Mouse (Mus musculus): ENCODE measurements around the gene Emilin2. TPM values are rescaled to one million over a fixed set of nuclear protein-coding genes. Genes with fewer than 3 reads are reported as not detected.

The Emilin2 gene
- total RNA-seq, 2 experiments from 2014 or later = 9.9 to 13.8 TPM

DNA sequence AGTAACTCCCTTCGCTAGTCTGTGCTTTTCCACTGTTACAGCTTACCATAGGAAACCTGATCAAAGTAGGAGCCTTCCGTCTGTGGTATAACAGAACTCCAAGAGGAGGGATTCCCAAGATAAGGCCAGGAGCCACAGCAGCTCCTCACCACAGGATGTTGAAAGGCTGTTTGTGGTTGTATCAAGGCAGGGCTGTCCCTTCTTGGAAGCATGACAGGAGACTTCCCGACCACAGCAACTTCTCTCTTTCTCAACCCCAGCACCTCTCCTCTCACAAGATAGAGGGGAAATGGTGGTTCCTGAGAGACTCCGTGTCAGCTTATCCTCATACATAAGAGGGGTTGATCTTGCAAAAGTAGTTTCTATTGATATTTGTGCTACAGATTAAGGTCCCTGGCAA is 47.0 kb downstream of the Emilin2 start:
- no peak for DNase-seq

DNA sequence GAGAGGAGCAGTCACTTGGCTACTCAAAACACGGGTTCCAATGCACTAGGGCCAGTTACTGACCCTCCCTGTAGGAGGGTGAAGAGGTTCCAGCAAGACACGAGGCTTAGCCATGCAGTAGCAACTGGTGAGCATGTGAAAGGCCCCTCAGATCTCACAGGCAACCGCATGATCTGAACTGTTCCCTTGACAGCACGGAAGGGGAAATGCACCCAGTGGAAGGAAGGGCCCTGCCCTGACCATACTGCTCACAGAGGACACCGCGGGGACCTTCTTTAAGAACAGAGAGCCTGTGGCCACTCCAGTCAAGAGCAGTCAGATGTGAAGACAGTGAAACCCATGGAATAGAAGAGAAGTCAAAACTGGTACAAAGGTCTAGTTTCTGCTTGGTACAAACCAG is 48.6 kb downstream of the Emilin2 start:
- DNase-seq = no peak

DNA sequence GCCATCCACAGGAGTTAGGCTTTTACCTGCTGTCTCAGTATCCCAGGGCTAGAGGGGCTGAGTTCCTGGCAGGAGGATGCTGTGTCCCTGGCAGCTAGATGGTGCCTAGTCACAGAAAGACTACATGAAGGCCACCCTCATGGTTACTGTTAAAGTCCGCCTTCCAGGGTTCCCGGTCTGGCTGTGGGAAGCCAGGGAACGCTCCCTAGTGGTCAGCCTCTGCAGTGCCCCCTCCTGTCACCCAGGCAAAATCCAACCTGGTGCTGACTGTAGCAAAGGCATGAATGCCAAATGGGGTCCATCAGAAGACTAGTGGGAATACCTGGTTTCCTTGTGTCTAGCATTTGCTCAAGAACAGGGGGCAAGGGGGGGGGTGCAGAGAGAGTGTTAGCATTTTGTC is 51.1 kb downstream of the Emilin2 start:
- DNase-seq = no peak

DNA sequence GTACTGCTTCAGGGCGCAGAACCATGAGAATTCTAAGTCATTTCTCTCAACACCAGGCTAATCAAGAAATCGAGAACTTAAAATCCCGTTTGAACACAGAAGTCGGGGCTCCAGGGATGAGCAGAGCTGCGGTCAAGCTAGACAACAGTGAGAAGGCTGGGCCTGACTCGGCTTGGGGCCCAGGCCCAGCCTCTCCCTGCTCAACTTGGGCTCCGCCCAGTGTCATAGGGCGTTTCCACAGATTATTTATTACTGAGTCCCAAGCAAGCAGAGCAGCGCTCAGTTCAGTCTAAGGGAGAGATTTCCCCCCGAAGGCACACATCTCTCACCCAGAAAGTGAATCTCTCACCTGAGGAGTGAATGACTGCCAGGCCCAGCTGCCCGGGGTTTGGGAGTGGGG is 52.1 kb downstream of the Emilin2 start:
- DNase-seq = peak; percentile 51

DNA sequence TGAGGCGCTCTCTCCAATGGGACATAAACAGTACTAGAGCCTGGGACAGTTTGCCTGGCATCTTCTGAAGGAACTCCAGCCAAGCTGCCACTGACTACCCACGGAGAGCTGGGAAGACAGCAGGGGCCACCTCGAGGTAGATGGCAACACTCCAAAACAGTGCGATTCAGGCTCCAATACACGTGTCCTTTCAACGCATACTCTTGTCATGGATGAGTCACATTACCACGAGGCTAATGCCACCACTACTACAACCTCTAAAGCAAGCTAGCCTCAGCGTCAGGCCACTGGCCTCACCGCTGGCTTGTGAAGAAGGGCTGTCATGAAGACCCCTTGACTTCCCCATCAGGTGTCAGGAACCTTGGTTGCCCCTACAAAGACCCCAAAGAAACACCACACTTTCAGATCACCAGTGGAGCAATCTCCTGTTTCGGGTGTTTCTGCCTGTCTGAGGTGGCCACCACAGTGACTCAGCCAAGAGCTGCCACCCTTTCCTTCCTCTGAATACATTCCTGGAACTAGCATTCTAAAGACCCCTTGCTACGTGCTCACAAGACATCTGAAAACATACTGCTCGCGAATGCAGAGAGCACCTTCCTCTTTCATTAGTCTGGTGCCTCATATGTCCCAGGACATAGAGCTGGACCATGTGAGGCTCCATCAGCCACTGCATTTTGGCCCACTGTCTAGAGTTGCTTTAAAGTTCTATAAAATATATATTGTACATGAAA is 54.8 kb downstream of the Emilin2 start:
- no peak for DNase-seq

DNA sequence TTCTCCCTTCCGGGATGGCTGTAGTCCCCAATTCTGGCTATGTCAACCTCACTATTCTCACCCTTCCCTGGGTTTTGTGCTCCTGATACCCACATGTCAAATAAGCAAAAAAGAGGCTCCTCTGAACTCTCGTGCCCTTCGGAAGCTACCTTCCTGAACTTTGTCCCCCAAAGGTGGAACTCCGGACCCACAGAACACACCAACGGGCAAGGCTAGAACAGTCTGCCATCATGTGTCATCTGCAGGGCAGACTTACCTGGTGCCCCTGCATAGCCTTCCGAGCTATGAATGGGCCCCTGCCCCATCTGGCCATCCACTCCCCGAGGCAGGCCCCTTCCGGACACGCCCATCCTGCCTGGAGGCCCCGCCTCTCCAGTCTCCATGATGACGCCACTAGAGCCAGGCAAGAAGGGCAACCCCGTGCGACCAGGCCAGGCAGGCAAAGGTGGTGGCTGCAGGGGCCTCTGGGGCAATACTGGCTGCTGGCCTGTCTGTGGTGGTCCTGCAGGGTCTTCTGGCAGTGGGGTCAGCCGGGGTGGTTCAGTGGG is 55.6 kb downstream of the Emilin2 start:
- DNase-seq = no peak

DNA sequence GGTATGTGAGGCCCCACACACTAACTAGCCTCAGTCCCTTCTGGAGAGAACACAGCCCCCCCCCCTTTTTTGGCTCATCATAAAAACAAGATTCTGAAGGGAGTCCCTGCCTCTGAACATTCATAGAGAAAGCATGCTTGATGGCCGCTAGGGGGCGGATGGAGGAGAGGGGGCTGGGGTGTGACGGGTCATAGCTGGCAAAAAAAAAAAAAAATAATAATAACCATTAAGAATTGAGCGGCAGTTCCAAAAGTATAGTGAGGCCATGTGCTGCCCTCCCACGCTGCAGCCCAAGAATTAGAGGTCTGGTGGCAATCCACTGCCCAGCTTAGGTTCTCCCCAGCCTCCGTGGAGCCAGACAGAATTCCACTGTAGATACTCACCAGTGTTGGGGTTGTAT is 57.0 kb downstream of the Emilin2 start:
- DNase-seq = no peak

DNA sequence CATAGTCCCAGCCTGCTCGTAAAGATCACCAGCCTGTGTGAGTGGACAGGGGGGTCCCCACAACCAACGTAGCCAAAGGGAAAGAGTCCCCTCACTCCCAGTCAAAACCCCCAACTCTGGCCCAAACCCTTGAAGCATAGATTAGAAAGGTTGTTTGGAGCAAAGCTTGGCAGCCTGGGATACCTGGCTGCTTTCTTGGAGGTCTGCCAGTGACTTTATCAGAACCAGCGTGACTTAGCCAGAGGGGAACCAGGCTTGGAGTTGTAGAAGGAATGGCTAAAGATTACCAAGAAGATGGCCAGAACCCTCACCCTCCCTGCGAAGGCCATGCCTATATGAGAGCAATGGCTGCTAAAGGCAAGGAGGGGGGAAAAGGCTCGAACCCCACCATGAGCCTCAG is 57.7 kb downstream of the Emilin2 start:
- DNase-seq = no peak

DNA sequence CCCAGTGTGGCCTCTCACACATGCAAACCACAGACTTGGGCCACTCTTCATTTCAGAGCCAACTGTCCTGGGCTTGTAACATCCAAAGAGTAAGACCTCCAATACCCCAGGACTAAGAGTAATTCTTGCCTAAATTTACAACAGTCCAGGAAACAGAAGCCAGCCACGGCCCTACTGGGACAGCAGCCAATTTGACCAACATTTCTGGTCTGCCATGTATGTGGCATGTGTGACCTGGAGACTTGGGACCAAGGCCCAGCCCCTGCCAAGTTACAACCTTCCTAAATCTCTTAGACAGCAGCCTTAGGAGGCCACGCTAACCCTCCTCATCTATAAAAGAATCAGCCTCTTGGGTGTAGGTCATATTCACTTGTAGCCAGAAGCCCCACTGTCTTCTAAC is 58.4 kb downstream of the Emilin2 start:
- DNase-seq = no peak

DNA sequence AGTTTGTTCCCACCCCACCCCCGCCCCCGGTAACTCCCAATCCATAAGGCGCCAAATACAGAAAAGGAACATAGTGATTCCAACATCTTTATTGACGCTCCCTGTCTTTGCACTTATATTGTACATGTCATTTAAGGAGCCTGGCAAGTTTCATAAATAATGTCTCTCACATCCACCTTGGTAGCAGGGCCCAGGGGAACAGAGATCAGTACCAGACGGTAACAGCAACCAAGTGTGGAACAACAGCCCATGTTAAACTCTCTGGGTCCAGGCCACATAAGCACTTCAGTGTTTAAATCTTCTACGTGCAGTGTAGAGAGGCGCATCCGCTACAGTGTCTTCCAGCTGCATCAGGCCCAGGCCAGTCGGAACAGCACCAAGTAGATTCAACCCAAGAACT is 59.7 kb downstream of the Emilin2 start:
- no peak for DNase-seq

DNA sequence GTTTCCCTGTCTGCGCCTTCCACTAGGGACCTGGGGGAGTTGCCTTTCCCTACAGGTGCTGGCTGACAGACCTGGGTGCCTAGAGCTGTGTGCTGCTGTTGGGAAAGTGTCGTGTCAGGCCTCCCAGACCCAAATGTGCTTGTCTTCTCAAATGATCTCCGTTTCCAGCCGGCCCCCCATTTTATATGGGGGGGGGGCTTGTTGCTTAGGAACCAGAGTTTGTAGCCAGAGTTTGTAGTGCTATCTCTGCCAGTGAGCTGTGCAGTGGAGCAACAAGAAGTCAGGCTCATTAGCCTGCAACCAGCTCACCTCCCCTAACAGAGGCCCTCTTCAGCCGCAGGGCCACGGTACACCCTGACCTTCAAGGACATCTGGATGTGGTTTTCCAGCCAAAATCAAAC is 60.2 kb downstream of the Emilin2 start:
- DNase-seq = no peak

DNA sequence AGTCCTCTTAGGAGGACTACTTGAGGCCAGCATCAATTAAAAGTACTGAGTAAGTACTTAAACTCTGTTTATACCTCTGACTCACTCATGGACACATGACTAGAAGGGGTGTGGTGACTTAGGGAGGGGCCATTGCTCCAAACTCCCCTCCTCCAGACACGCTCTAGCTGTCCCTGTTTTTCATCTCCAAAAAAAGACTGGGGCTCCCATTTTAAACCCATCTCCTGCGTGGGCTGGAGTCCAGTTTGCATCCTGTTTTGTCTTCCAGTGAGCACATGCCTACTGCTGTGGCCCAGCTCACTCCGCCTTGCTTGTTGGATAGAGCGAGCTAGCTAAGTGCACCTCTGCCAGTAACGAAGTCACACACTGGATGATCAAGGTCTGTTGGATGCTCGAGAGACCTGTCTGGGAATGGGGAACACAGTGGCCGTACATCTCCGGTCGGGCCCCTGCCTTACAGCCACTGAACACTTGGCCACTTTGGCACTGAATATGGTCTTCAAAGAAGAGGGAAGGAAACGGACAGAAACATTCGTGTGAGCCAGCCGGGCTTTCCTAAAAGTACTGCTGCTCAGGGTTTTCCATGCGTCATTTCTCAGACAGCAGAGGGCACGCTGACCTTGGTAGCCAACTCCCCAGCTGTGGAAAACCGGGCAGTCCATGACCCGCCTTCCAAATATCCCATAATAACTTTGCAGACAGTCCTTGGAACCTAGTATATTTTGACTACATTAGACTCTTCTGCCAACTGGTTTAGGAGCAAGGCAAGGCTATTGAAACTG is 60.8 kb downstream of the Emilin2 start:
- DNase-seq = peak; percentile 36

DNA sequence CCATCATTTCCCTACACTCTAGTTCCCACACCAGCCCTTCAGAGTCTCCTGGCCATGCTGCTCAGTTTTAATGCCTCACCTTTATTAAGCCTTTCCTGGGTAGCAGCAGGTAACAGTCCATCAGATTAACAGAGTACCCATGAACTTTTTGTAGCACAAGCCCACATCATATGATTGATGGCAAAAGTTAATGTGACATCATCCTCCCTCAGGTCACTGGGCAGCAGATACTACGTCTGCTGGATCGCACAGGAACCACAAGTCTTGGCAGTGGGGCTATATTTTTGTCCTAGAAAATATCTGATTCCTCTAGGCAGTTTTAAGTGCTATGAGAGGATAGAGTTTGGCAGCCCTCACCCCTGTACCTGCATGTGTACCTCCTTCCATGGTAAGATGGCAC is 61.7 kb downstream of the Emilin2 start:
- DNase-seq = no peak

DNA sequence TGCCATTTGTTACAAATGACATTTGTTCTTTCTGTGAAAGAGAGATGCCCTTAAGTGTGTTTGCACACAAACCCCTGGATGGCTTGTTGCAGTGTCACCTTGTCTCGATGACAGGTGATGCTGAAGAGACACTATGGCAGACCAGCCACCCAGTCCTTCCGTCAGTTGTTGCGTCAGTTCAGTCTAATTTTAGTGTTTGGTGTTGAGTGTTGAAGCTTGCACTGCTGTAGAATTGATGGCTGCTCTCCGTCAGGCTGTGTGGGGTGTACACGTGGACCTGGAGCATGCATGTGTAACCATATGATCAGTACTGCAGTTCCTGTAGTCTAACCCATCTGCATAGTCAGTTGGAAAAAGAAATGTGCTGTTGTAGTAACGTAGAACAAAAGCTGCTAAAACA is 62.8 kb downstream of the Emilin2 start:
- no peak for DNase-seq

DNA sequence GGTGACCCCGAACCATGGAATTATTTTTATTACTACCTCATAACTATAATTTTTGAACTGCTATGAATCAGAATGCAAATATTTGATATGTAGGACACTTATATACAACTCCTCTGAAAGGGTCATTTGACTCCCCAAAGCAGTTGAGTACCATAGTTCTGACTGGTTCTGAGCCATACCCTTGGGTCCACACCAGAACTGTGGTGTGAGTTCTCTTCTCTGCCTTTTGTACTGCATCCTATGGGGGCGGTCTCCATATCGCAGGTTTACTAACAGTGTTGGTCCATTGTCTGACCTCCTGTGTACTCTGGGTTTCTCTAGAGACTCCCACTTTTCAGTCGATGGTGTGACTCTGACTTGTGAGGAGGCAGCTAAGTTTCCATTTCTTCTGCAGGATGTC is 65.8 kb downstream of the Emilin2 start:
- DNase-seq = no peak

DNA sequence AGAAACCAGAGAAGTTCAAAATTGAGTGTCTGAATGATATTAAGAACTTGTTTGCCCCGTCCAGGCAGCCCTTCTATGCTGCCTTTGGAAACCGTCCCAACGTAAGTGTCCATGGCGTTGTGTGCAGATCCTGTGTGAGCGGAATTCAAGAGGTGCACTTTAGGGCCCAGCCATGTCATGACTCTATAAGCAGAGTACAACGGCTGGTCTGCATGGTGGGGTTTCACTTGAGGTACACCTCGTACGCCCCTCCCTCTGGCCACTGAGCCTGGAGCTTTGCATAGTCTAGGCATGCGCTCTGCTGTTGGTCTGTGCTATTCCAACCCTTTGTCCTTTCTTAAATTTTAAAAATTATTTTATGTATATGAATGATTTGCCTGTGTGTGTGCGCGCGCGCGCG is 66.6 kb downstream of the Emilin2 start:
- no peak for DNase-seq

DNA sequence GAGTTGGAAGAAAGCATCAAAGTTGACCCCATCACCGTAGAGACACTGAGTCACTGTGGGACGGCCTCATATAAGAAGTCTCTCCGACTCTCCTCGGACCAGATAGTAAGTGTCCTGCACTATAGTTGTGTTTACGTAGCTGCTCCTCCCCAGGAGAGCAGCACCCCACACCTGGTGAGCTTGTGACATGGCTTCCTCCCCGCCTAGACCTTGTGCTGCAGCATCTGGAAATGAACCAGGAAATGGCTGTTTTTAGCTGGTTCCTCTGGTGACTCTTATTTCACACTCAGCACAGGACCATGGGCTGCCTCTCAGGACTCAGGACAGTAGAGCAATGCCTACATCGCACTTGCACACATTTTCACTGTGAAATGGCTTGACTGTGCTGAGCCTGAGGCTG is 69.1 kb downstream of the Emilin2 start:
- DNase-seq = no peak

DNA sequence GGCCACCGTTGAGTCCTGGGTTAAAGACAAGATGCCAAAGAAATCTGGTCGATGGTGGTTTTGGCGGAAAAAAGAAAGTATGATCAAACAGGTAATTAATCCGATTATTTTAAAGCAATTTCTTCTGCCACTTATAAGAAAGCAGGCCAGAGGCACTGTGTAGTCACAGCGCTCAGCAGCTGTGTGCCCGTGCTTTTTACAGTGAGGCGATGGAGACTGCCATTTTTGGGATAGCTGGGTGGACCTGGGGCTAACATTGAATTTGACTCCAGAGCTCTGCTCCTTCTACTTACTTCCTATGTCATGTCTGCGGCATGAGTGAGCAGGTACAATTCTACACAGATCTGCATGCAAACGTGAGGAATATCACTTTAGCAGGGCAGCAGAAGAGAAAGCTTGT is 71.0 kb downstream of the Emilin2 start:
- no peak for DNase-seq

DNA sequence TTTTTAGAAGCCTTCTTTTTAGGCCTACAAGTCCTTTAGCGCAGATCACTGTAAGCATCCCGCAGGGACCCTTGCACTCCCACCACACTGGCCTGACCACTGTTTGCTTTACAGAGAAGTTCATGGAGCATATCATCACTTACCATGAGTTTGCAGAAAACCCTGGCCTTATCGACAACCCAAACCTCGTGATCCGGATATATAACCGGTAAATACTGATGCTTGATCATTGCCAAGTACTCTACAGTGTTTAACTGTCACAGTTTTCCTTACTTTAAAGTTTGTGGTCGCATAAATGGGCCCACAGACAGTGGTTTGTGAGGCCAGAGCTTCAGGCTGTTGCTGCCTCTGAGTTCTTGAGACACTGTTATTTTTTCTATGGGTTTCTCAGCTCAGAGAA is 73.3 kb downstream of the Emilin2 start:
- no peak for DNase-seq

DNA sequence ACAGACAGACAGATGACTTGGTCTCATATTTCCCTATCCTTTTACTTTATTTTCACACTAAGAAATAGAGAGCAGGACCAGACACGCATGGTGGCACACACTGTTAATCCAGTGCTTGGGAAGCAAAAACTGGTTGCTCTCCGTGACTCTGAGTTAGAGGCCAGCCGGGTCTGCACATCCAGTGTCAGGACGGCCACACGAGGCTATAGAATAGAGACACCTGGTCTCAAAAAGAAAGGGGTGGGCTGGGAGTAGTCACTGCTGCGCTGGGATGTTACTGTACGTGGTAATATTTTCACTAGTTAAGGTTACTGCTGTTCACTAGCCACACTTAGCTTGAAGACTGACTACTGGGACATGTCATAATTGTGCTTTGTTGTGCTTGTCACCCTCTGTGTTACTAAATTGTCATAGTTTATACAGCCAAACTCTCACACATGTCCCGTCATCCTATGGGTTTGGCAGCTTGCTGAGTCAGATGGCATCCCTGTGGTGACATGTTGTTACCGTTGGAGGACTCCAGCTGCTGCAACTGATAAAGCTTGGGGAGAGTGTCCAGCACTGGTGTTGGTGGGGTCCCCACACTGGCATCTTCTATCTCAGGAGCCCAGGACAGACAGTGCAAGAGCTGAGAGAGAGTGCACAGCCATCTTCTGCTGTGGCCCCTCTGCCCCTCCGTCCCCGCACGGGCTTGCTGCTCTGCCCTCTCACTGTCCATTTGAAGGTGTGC is 76.4 kb downstream of the Emilin2 start:
- DNase-seq = no peak

DNA sequence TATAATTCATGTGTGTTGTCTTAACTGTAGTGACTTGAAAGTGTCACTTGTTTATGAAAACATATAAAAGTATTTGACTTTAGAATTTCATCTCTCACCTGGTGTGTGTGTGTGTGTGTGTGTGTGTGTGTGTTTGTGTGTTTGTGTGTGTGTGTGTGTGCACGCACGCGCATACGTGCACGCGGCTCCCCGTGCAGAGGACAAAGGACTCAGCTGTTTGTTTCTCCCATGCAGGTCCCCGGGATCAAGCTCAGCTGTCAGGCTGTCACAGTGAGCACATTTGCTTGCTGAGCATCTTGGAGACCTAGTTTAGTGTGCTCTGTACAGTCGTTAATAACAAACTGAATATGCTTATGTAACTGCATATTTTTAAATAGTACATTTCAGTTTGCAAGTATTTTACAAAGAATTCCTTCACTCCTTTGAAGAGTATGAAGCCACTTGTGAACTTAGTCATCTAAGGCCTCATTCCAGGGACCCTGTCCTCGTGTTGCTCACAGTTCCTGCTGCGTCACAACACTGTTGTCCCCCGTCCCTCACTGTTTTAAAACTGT is 77.7 kb downstream of the Emilin2 start:
- DNase-seq = no peak

DNA sequence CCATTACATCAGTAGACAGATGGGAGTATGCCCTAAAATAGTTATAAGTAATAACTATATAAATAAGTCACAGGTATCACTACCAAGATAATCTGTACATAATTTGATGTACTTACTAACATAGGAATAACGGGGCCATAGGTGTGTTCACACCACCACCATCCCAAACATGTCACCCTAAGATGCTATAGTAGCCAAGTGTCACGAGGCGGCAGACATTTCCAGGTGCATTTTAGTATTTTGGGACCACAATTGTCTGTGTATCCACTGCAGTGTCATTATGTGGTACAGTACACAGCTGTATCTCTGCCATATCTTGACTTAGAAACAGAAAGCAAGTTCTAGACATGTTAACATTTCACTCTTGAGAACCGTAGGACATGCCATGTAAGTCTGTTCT is 78.6 kb downstream of the Emilin2 start:
- DNase-seq = no peak

DNA sequence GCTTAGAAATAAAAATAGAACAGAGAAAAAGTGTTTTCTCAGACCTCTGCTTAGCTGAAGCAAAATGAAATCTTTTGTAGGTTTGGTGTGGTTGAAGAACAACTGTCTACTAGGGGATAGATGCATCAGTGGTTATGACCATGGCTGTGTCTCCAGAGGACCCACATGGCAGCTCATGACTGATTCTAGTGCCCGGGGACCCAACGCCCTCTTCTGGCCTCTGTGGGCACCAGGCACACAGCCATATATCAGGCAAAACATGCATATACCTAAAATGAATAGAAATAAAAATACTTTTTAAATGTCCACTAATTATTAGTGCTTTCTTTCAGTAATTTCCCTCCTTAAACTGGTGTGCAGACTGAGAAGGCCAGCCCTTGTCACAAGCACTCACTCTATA is 79.8 kb downstream of the Emilin2 start:
- DNase-seq = no peak

Data from gastrocnemius, postnatal 25 days (tissue).